Mouse (Mus musculus) embryonic fibroblast, embryonic 13.5 days (primary cell): ENCODE data around the gene Nudt3. TPM values are rescaled to one million over a fixed set of nuclear protein-coding genes. Genes with fewer than 3 reads are reported as not detected.

Source experiments
- H3K27ac ChIP-seq: 2 replicates; pipeline ENCODE4 v1.5.1; 2012; ENCODE audit warnings: low read length, control low read depth, inconsistent platforms; ENCODE audit not compliant: insufficient read depth
- H3K4me1 ChIP-seq: 2 replicates; pipeline ENCODE4 v1.6.1; 2011; ENCODE audit warnings: low read length; ENCODE audit not compliant: control insufficient read depth, insufficient read depth
- H3K4me3 ChIP-seq: 2 replicates; pipeline ENCODE4 v1.5.1; 2011; ENCODE audit warnings: mild to moderate bottlenecking, control low read depth, low read length; ENCODE audit not compliant: insufficient read depth
- CTCF ChIP-seq: IDR thresholded peaks from 2 replicates; pipeline ENCODE4 v1.5.1; 2011; ENCODE audit warnings: mild to moderate bottlenecking, control low read depth, low read length, moderate library complexity, borderline replicate concordance; ENCODE audit not compliant: insufficient read depth
- POLR2A ChIP-seq: IDR thresholded peaks from 2 replicates; pipeline ENCODE4 v1.6.1; 2011; ENCODE audit warnings: low read depth, mild to moderate bottlenecking, control low read depth, low read length, moderate library complexity
- polyA plus RNA-seq: library from polyadenylated mRNA; stranded (reverse); fragments of >200 nt; gene quantifications from 2 replicates; pipeline ENCODE4 v1.2.4, GENCODE M21; 2011; ENCODE audit warnings: low read depth; ENCODE audit not compliant: missing spikeins, insufficient read length

Gene Nudt3
- polyA plus RNA-seq, 1 experiment: 131 TPM

GRCm38 (mm10) chr17:27552215-27553201 lies 70.8 kb downstream of the Nudt3 start:
- peaks cover 3% of the 10 kb centered on the region; the same call in 1 of the 2 replicates for H3K4me1 ChIP-seq
- H3K27ac ChIP-seq: no peak overlapping the region
- no peak overlapping the region for H3K4me3 ChIP-seq
- TF ChIP-seq POLR2A: no peak

GRCm38 (mm10) chr17:27551393-27551940 lies 71.8 kb downstream of the Nudt3 start:
- Histone ChIP-seq H3K4me3 (no peak overlapping the region), H3K4me1 (peaks cover 11% of the 10 kb centered on the region; the same call in 1 of the 2 replicates), H3K27ac (no peak overlapping the region)
- TF ChIP-seq POLR2A (no peak), CTCF (no peak)

DNA sequence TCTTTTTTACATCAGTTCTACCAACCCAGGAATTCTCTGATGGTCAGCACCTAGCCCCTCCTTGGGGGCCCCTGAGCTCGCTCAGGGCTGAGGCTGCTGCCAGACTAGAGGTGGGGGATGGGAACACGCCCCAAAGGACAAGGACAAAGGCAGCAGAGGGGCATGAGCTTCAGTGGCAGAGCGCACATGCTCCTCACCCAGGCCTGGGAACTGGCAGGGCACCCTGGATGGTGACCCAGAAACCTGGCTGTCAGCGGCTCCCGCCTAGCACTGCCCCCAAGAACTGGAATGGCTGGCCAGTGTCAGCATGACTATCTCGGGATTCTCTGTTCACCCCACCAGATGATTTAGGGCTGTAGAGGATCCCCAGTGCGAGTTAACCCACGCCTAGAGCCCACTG lies 74.1 kb downstream of the Nudt3 start:
- H3K4me3 ChIP-seq: no peak overlapping the region
- H3K4me1 ChIP-seq: peaks cover 15% of the 10 kb centered on the region; the same call in 1 of the 2 replicates
- H3K27ac ChIP-seq: no peak overlapping the region
- TF ChIP-seq CTCF (no peak), POLR2A (no peak)

DNA sequence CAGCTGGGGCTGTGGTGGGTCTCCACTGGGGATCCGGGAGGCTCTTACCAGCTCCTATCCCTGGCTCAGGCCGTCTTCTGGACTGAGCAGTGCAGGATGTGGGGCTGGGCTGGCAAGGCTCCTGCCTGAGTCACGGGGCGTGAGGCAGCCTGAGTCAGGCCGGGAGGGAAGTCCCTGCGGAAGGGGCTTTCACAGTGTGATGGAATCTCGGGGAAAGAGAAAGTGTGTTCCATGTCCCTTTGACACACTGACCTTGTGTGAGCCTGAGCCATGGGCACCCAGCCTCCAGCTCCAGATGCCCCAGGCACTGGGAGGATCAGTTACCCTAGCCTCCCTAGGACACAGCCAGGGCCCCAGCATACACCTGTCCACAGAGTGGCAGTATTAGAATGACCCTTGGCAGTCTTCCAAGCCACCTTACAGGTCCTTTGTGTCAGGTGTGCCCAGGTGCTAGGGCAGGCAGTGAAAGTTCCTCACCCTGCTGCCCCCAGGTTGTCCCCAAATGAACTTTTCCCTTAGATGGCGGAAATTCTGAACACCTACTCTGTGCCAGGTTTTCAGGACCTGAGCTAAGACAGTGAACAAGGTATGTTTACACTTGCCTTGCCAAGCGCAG lies 75.9 kb downstream of the Nudt3 start:
- peak overlapping the region; percentile 29; the same call in 1 of the 2 replicates for H3K27ac ChIP-seq
- H3K4me1 ChIP-seq: peaks cover 15% of the 10 kb centered on the region; the same call in 1 of the 2 replicates
- TF ChIP-seq POLR2A: peak; percentile 44; the same call in 1 of the 2 replicates
- TF ChIP-seq CTCF: no peak
- no peak overlapping the region for H3K4me3 ChIP-seq

GRCm38 (mm10) chr17:27546574-27547085 lies 76.7 kb downstream of the Nudt3 start:
- H3K27ac ChIP-seq: peak overlapping the region; percentile 29; the same call in 1 of the 2 replicates
- TF ChIP-seq CTCF (no peak), POLR2A (no peak)
- H3K4me1 ChIP-seq: peaks cover 15% of the 10 kb centered on the region; the same call in 1 of the 2 replicates
- no peak overlapping the region for H3K4me3 ChIP-seq

DNA sequence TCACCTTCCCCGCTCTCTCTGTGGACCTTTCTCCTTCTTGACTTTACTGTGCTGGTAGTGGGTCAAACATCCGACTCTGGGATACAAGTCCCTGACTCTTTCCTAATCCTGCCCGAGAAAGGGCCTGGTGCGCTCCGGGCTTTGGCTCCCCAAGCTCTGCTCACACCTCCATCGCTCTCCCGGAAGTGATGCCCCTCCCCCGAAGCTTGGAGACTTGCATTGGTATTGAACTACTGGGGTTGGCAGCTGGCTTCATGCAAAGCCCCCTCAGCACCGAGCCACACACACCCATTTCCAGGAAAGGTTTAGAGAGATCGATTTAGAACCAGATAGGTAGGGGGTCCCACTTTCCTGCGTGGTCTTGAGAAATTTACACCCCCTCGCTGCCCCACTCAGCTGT lies 77.3 kb downstream of the Nudt3 start:
- Histone ChIP-seq H3K27ac (no peak overlapping the region), H3K4me1 (peaks cover 15% of the 10 kb centered on the region; the same call in 1 of the 2 replicates), H3K4me3 (no peak overlapping the region)
- TF ChIP-seq POLR2A (no peak), CTCF (no peak)

GRCm38 (mm10) chr17:27544551-27544950 lies 78.7 kb downstream of the Nudt3 start:
- H3K27ac ChIP-seq: no peak overlapping the region
- TF ChIP-seq POLR2A: no peak
- no peak for TF ChIP-seq CTCF
- H3K4me3 ChIP-seq: no peak overlapping the region
- peaks cover 15% of the 10 kb centered on the region; the same call in 1 of the 2 replicates for H3K4me1 ChIP-seq

GRCm38 (mm10) chr17:27541984-27542383 lies 81.3 kb downstream of the Nudt3 start:
- Histone ChIP-seq H3K27ac (no peak overlapping the region), H3K4me3 (no peak overlapping the region), H3K4me1 (peaks cover 8% of the 10 kb centered on the region; the same call in 1 of the 2 replicates)
- TF ChIP-seq CTCF: no peak

DNA sequence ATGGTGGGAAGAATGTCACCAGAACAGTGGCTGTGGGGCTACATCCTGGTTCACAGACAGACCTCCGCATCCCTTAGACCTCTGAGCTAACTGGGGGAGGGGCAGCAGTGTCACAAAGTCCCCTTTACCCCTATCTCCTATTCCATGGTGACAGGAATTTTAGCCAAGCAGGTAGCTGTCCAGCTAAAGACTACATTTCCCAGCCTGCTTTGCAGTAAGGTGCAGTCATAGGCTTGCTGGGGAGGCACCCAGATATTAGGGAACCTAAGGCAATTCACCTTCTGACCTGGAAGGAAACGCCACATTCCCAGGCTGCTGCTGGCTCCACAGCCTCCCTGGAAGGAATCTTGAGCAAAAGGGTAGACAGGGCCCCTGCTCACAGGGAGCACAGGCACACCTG lies 82.0 kb downstream of the Nudt3 start:
- TF ChIP-seq POLR2A: no peak
- no peak for TF ChIP-seq CTCF
- H3K4me1 ChIP-seq: 0 out of 2 replicates have a peak, but pooled peaks cover 1% of the 10 kb centered on the region
- H3K27ac ChIP-seq: no peak overlapping the region
- H3K4me3 ChIP-seq: no peak overlapping the region

DNA sequence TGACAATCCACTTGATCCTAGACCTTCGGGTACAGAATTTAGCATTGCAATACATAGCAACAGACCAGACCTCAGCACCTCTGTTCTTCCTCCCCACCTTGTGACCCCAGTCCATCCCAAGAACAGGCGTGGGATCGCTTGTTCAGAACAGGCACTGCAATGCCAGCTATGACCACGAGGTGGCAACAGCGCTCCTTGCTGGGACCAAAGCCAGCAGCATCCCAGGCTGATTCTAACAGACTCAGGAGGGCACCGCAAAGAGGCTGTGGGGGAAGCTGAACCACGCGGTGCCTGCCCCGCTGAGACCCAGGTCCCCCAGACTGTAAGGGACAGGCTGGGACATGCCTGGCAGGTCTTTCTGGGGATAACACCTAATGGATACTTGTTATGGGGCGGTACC lies 88.6 kb downstream of the Nudt3 start:
- H3K4me3 ChIP-seq: no peak overlapping the region
- H3K27ac ChIP-seq: no peak overlapping the region
- no peaks in the 10 kb centered on the region for H3K4me1 ChIP-seq
- TF ChIP-seq POLR2A (no peak), CTCF (peak; percentile 100)
